Mouse (Mus musculus) erythroblast, embryonic 14.5 days (primary cell): ENCODE measurements around the gene Prnd.

Experiments used
- GATA1 ChIP-seq: IDR thresholded peaks from 2 replicates; pipeline ENCODE4 v1.6.1; 2012; ENCODE audit warnings: low read length, inconsistent platforms, mixed read lengths
- TAL1 ChIP-seq: IDR thresholded peaks from 3 replicates; pipeline ENCODE4 v1.6.1; 2012; ENCODE audit warnings: low read length, inconsistent platforms, mixed read lengths

DNA sequence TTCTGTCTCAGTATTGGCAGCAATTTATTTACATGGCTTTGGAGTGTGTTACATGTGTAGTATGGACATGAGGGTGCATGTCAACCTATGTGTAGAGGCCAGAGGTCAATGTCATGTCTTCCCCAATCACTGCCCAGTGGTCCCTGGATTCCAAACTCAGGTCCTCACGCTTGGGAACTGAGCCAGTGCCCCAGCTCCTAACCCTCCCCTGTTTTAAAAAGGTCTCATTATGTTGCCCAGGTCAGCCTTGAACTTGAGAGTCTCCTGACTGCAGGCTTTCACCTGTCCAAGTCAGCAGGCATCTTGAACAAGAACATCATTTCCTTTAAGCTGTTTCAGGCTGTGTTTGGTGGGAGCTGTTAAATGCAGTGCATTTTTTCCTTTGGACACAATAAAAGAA is 41.8 kb upstream of the Prnd start:
- TF ChIP-seq GATA1 (no peak), TAL1 (no peak)
